Mouse (Mus musculus) lung, postnatal 14 days (tissue): ENCODE results near the gene Rnf38.

Experiments used
- DNase-seq: peaks from one replicate; pipeline ENCODE4 v3.0.0; 2021

The Rnf38 gene

DNA sequence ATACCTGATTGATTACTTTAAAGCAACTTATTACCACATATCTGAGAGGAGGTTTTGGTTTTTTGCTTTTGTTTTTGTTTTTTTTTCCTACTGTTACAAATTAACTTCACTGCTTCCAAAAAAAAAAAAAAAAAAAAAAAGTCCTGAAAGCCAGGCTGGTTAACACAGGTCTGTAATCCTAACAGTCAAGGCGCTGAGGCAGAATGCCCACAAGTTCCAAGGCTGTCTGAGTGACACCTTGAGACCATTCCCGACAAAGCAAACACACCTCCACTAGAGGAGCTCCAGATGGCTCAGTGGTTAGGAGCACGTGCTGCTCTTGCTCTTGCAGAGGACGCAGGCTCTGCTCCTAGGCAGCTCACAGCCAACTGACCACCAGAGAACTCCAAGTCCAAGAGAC lies 10.1 kb downstream of the Rnf38 start:
- DNase-seq: no peak

DNA sequence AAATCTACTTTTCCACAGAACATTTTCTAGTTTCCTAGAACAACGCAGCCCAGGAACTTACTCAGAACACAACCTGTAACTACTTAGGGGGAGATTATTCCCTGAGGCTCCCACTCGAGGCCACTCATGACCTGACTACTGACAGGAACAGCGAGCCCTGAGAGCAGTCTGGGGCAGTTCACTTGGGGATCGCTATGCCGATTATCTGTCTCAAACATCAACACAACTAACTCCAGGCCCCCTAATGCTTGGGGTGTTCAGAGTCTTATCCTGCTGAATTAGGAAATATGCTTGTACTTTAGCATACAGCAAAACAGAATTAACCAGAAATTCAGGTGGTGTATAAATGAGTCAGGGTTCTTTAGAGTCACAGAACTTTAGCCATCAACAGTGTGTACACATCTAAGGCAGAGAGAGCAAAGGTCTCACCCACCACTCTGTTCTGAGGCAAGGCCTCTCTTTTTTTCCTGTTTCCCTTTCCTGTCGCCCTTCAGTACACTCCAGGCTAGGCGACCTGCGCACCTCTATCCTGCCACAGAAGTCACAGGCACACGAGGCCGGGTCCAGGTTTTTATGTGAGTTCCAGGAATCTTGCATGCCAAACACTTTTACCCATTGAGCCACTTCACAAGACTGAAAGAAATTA lies 16.7 kb downstream of the Rnf38 start:
- no peak for DNase-seq

DNA sequence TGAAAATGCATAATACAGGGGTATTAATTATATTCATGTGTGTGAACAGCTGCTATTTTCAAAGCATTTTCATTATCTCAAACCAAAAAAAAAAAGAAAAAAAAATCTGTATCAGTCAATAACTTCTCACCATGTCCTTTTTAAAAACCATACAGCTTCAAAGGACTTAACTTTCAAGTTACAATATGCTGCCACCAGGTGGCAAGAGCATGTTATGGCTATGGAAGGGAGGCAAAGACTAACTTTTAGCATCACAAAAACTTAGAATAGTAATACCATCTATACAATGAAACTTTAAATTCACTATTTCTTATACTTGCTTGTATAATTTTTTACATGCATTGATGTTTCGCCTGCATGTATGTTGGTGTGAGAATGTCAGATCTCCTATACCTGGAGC lies 33.6 kb downstream of the Rnf38 start:
- DNase-seq: peak; percentile 57

DNA sequence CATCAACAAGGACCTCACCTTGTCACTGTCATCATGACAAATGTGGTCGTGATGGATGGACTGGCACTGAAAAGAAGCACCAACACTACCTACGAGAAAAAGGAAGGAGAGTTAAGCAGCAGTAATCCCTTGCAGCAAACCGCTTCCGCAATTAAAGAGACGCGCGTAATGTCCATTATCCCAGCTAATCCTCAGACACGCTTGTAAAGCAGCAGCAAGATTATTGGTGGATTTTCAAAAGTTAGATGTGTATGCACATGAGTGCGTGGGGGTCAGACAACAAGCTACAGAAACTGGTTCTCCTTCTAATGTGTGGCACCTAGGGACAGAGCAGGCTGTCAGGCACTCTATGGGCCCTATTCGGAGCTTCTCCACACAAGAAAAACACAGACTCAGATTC lies 46.2 kb downstream of the Rnf38 start:
- no peak for DNase-seq

DNA sequence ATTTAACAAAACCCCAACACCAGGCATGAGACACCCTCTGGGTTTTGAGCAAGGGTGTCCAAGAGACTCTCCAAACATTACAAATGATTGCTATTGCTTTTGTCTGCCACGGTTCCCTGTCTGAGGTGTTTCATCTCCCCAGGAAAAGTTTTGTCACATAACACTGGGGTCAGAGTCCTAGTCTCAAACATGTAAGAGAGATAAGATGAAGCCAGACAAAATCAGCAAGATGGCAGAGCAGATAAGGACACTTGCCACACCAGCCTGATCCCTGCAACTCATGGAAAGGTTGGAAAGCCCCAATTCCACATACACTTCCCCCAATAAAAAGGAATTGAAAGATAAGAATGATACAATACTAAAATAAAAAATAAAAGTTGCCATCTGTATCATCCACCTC lies 49.7 kb downstream of the Rnf38 start:
- DNase-seq: no peak

DNA sequence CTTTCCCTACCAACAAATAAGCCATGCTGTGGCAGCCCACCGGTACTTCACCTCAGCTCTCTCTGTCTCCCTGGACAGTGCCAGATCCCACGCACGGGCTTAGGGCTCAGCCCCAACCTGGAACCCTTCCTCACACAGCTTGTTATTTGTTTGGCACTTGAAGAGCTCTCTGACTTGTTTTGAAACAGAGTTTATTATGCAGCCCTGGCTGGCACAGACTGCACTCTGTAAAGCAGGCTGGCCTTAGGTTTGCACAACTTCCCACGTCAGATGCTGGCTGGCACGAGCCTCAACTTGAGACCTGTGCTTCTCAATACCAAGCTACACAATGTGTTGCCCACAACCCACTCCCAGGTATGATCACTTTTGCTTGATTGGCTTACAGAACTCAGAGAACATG lies 53.8 kb downstream of the Rnf38 start:
- DNase-seq: peak; percentile 45

DNA sequence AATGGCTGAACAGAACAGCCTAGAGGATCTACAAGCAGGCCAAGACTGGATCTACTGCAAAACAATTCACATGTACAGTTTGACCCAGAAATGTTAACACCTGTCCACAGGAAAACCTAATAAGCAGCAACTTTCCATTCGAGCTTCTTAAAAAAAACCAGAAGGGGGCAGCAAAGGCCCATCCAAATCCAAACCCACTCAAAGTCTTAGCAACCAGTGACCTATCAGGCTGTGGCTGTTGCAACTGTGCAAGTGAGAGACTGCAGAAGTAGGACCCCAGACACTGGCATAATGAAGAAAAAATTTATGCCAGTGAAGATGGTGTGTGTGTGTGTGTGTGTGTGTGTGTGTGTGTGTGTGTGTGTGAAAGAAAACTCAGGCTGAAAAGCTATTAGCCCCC lies 60.4 kb downstream of the Rnf38 start:
- peak; percentile 61 for DNase-seq

DNA sequence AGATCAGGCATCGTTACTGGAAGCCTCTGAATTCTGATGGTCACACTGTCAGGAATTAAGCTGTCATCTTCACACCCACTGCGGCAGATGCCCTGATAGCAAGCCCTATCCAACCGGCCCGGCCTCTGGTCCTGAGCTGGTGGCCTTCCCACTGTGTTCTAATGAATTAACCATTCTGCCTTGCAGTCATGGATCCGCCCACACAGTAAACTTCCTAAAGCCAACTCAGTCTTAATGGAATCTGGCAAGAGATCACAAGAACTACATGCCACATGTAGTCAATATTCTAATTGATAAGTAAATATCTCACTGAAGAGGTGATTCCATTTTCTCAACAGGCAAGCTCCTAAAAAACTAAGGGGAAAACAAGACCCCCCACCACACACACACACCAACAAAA lies 60.9 kb downstream of the Rnf38 start:
- DNase-seq: no peak

DNA sequence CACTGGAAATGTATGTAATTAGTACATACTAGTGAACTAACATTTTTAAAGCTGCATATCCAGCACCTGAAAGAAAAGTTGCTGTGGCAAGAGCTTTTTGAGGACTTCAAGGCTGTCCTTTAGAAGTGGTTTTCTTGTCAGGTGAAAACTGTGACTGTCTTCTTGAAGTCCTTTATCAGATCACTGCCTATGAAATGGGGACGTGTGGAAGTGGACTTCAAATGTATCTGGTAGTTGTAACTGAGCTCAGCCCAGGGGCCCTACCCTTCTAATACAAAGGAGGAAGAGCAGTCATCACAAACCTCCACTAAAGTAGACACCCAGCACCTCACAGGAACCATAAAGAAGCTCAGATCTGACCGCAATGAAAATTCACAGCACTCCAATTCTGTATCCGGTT lies 63.7 kb downstream of the Rnf38 start:
- no peak for DNase-seq

DNA sequence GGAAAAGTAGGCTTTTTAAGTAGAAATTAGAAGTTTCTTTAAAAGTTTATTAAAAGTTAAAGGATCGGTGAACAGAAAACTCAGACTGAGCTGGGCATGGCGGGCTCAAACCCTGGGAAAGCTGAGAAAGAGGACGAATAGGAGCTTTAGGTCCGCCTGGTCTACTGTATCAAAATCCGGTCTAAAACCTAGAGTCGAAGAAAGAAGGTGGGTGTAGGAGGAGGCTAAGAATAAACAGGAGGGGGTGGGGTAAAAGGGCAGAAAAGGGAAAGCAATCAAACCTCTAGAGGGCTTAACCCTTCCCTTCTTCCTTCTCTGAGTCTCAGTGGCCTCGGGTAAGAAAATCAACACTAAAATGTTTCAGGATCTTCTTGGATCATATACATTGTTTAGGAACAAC lies 64.8 kb downstream of the Rnf38 start:
- no peak for DNase-seq

DNA sequence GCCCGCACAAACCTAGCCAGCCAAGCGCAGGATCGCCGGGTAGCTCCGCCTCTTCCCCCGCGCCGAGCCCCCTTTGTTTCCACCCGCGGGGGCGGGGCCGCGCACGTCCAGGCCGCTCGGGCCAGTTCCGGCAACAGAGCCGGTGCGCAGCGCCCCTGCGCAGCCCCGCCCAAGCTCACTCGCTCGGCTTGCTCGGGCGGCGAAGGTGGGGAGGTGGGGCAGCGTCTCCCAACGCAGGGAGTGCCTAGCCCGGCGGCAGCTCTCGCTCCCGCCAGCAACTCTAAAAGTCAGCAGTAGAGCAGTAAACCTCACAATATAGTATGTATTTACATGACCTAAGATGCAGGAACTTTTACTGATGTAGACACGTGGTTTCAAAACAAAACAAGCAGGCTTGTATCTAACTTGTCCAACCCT lies 65.3 kb downstream of the Rnf38 start:
- peak; percentile 96 for DNase-seq

DNA sequence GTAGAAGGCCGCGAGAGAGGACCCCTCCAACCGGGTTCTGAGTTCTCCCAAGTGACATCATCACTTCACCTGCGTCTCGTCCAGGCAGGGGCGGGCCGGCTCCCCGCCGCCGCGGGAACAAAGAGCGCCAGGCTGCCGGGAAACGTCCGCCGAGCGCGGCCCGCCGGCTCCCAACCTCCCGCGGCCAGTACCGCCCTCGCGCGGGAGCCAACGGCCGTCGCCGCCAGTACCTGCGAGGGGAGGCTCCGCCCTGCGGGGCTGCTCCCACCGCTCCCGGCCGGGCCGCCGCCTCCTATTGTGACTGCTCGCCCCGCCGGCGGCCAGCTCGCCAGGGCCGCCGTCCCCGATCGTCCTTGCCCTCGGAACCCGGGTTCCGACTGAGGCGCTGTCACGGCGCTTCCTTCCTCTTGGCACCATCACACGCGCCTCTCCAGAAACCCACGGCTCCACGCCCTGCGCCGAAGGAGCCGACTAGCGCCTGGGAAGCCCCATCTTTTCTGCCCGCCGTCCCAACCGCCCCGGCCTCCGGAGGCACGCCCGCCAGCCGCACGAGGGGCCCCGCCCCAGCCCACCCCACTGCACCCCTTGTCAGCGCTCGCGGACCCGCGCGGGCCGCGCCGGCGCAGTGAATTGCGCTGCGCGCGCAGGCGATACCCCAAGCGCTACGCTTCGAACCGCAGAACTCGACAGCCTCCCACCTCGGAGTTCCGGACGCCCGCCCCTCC lies 66.0 kb downstream of the Rnf38 start:
- peak; percentile 87 for DNase-seq

DNA sequence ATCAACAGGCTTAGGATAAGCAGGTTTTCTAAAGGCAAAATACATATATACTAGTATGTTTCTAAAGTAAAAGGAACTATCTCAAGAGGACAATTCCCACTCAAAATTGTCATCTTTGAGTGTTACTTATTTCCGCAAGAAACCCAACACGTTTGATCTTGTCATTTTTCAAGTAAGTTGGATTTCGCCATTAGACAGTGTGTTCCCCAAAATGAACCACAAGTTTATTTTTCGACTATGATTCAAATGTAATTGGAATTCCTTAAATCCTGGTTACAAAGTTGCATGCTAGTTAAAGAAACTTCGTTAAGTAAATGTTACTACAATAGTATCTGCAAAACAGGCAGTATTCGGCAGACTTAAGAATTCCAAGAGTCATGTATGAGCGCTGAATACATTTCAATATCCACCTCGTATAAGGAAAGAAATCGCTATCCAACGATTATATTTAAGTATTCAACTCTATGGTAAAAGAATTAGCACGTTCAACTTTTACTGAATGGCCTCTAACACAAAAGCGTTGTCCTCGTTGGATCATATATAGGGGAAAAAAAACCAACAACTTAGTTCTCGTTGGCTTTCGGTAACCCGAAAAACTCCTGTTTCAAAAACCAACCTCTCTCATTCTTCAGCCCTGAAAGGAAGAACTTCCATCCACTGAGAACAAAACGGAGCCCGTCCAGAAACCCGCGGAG lies 66.7 kb downstream of the Rnf38 start:
- no peak for DNase-seq

DNA sequence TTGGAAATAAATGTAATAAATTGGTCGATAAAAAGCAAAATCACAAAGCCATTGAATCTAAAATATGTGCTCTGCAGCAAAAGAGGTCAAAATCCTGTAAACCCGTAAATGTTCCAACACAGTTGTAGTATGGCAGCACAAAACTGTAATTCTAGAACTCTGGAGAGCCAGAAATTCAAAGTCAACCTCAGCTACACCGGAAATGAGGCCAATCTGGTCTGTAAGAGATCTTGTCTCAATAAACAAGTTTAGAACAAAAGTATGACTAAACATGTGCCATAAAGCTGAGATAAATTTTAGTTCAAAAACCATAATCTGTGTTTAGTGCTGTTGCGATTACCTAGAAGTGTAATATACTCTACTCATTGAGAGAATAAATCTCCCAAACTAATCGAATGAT lies 69.0 kb downstream of the Rnf38 start:
- DNase-seq: no peak

DNA sequence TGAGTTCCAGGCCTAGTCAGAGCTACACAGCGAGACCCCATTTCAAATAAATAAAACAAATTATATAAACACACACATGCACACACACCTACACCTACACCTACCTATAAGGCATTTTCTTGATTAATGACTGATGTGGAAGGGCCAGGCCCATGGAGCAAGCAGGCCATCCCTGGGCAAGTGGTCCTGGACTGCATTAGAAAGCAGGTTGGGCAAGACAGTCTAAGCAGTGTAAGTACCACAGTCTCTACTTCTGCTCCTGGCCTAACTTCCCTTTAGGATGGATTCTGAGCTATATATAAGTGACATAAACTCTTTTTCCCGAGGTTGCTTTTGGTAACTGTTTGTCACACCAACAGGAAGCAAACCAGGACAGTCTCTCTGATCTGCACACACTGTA lies 70.6 kb downstream of the Rnf38 start:
- no peak for DNase-seq

DNA sequence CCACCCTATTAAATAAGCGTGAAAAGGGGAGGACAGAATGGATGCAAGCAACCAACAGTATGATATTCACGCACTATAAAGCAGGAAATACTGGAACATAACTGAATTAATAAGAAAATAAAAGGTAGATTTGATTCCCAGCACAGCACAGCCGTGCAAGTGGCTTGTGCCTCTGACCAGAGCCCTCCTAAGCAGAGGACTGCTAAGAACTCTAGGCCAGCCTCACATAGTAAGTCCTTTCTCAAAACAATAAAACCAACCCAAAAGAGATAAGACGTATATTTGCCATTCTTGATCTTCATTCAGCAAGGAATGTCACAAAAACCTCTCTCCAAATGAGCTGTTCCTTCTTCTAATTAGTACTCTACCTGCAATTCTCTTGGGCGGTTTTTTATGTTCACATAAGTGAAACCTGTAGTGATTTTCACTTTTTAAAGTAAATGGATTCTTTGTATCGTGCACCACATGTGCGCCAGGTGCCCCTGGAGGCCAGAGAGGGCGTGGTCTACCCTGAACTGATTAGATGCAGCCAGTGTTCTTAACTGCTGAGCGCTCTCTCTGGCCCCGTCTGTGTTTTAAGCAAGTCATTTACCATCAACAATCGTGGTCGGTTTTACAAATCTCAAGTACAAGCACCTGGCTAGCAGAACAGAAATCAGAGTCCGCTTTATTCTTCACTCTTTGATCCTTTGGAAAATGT lies 72.4 kb downstream of the Rnf38 start:
- no peak for DNase-seq

DNA sequence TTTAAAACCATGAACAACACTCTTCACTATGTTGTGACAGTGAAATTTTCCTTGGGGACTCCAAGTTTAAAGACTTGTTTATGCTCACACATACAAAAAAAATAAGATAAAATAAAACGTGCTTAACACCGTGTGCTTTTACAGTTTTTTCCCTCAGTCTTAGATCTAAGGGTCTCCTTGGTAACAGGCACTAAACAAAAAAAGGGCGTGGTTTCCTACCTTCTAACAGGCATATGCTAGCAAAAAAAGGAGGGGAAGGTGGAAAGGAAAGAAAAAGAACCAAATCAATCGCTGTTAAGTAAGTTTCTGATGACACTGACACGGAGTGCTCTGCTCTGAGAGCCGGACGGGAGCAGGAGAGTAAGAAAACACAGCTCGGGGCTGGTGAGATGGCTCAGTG lies 73.8 kb downstream of the Rnf38 start:
- no peak for DNase-seq

DNA sequence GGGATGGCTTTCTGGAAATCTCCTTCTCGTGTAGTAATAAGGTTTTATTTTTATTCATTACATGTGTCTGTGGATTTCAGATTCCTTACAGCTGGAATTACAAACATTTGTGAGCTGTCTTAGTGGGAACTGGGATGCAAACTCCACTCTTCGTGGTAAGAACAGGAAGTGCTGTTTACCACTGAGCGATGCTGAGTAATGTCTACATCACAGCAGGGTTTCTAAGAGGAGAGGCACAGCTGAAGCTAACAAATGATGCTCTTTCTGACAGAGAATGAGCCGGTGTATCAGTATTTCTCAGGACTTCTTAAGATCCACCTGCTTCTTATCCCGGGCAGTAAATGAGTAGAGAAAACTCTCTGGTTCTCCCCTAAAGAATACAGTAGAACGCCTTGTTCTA lies 77.1 kb downstream of the Rnf38 start:
- DNase-seq: no peak

DNA sequence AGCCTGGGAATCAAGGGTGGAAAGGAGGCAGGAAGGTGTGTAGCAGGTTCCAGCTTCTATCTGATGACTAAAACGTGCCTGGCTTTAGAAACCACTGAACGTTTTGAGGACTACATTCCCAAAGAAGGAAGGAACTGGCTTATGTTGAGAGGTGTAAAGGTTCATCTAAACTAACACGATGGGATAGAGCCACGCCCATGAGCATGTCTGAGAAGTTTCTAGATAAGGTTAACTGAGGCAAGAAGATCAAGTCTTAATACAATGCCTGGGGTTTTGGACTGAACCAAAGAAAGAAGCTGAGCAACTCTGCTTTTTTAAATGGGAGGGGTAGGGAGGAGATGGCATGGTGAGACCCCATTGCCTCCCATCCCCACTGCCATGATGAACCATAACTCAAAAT lies 78.7 kb downstream of the Rnf38 start:
- no peak for DNase-seq

DNA sequence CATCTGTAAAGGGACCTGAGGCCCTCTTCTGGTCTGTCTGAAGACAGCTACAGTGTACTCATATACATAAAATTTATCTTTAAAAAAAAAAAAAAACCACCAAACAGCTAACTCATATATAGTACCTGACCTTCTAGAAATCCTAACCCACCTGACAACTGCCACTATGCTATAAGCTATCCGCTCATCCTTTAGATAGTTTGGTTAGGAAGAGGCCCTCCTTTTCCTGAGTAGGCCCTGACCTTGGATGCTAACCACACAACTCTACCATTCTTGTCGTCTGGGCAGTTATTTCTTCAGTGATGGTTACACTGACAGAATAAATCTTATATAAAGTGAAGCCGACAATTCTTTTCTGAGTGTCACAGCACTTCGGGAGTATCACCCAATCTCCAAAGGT lies 80.7 kb downstream of the Rnf38 start:
- DNase-seq: no peak

DNA sequence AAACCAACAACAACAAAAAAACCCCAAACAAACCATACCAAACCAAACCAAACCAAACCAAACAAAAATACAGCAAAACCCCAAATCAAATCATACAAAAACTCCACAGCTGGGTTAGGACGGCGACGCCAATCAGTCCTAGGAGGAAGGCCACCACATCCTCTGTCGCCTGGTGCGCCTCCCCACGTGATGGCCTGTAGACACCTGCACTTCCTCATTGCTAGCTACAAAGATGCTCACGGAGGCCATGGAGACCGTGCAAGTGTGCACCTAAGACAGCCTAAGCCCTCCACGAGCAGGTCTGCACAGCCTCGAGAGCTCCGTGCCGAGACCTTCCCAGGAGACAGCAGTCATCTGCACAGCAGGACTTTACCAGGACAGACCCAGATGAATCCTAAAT lies 106.8 kb downstream of the Rnf38 start:
- DNase-seq: no peak

DNA sequence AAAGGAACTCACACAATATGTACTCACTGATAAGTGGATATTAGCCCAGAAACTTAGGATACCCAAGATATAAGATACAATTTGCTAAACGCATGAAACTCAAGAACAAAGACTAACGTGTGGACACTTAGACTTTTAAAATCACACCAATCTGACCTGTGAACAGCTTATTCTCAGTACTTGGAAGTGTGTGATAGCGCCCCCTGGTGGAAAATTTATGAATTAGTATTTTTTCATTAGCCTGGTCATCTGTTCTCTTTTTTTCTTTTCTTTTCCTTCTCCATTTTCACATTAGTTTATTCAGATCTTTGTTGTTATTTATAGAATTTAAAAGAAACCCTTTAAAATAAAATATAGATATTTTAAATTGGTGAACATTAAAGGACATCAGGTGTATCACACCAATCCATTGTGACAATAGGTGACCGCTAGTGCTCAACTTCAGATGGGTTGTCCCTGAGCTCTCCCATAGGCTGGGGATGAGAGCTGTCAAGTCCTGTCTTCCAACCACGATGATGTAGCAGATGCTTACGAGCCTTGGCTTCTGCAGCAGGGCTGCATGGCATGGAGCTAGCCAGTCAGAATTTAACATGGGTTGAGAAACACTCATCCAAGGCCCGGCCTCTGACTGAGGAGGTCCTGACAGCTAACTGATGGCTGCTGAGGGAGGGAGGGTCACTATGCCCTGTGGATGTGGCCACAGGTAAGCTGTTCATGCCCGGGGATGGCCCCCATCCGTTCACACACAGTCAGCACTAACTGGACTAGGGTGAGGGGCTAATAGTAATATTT lies 114.0 kb downstream of the Rnf38 start:
- peak; percentile 49 for DNase-seq

DNA sequence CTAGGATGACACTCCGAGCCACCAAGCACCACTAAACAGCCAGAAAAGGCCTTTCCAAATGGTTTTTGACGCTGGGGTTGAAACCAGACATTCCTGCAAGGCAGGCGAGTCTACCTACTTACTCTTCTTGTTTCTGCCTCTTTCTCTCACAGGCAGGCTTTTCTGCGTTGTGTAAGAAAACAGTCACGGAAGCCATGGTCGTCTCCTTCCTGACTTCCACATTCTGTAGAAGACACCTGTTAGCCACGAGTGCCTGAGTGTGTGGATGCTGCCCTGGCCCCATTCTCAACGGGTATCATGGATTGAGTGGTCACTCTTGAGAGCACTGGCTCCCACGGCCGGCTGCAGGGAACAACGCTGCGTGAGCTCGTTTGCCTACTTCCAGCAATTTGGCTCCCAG lies 118.5 kb downstream of the Rnf38 start:
- DNase-seq: no peak
